Mouse (Mus musculus) layer of hippocampus, adult 2 months (tissue): ENCODE results near the gene Clpsl2. TPM values are rescaled to one million over a fixed set of nuclear protein-coding genes. Genes with fewer than 3 reads are reported as not detected.

Experiments used
- DNase-seq, 2 experiments: peaks; one replicate each; pipeline ENCODE4 v3.0.0; 2022; ENCODE audit warnings: low spot score in 2 of 2
- H3K27ac ChIP-seq: fragments of 200-600 bp; 2 replicates; pipeline ENCODE4 v1.8.1; 2022
- H3K4me3 ChIP-seq: fragments of 200-600 bp; 2 replicates; pipeline ENCODE4 v1.8.1; 2022; ENCODE audit warnings: mild to moderate bottlenecking
- CTCF ChIP-seq: fragments of 200-600 bp; conservative IDR thresholded peaks from 2 replicates; pipeline ENCODE4 v1.8.1; 2022; ENCODE audit warnings: antibody characterized with exemption, mild to moderate bottlenecking, moderate library complexity
- microRNA-seq, 2 experiments: library from miRNA; unstranded; fragments of <30 nt; microRNA quantifications; one replicate each; pipeline ENCODE4 v1.2.0; 2021
- total RNA-seq, 2 experiments: library from RNA; stranded (reverse); gene quantifications; 2 replicates each; pipeline ENCODE4 v1.2.3; 2021

The Clpsl2 gene
- total RNA-seq, 2 experiments from 2014 or later = not detected

DNA sequence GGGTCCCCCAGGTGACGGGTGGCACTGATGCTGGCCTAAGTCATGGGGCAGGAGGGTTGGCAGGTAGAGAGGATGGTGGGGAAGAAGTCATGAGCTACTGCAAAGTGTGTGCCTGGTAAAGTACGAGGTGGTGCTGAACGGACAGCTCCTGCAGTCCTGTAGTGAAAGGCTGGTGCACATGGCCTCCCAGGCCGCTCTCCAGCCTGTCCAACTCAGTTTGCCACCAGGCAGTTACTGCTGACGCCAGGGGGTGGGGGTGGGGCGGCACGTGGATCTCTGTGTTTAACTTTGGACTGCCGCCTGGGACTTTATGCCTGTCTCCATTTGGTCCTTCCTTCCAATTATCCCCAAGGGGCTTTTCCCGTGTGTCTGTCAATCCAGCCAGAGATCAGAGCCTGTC lies 31.2 kb downstream of the Clpsl2 start:
- H3K4me3 ChIP-seq = no peak overlapping the region
- no peak for TF ChIP-seq CTCF
- no peak for DNase-seq

DNA sequence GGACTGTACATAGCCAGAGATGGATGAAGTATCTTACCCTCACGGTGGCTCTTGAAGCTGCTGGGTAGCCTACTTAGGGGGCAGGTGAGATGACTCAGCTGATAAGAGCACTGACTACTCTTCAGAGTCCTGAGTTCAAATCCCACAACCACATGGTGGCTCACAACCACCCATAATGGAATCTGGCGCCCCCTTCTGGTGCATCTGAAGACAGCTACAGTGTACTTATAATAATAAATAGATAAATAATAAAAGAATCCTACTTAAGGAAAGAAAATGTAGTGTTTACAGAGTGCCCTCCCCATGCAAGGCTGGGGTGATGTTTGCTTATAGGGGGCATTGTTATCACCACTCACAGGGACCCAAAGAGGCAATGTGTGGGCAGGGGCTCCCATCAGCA lies 31.8 kb downstream of the Clpsl2 start:
- TF ChIP-seq CTCF = peak; percentile 58
- no peak for DNase-seq
- no peak overlapping the region for H3K4me3 ChIP-seq
- no peak overlapping the region for H3K27ac ChIP-seq

More for the DNA sequence above, 31.2 kb downstream of the Clpsl2 start:
- no peak overlapping the region for H3K27ac ChIP-seq

DNA sequence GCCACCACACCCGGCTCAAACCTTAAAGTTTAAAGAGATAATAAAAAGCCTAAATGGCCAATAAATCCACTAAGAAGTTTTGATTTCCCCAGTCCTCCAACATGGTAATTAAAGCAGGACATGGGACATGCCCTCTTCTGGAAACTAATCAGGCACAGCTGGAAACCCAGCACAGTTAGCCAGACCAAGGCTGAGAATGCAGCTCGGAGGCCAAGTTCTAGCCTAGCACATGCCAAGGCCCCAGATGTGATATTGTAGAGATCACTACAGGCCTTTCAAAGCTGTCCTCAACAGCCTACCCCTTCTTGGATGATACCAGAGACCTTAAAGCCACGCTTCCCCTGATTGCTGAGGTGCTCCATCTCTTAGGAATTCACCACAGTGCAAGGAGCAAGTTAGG lies 37.3 kb downstream of the Clpsl2 start:
- no peak for TF ChIP-seq CTCF
- H3K27ac ChIP-seq = no peak overlapping the region
- no peak for DNase-seq

DNA sequence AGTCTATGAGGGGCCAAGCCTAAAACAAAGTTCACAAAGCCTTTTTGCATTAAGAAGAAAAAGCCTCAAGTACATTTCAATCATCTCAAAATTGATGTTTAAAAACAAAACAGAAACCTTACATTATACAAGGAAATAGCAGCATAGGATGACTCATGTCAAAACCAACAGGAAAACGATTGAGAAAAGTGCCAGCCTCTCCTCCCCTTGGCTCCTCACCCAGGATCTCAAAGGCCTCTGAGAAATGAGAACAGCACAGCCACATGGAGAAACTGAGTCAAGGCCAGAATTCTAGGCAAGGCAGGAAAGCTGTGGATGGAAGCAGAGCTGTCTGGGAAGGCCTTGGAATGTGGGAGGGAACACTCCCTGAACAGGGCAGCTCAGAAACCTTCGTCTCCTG lies 39.4 kb downstream of the Clpsl2 start:
- no peak overlapping the region for H3K4me3 ChIP-seq
- TF ChIP-seq CTCF = no peak
- no peak for DNase-seq
- no peak overlapping the region for H3K27ac ChIP-seq

More for the DNA sequence above, 37.3 kb downstream of the Clpsl2 start:
- H3K4me3 ChIP-seq = no peak overlapping the region

DNA sequence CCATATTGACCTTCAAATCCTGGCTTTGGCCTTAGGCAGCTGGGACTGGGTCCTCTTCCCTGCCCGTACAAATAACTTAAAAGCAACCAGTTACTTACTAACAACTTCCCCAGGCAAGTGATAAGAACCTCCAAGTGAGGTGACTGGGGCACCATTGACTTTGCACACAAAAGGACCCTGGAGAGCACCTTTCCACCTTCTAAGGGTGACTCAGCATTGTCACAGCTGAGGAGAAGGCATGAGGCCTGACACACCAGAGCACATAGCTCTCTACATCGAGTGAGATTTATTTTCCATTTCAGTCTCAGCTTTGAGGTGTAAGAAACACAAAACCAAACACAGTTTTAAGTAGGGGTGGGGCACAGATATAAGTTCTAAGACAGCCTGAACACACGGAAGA lies 41.4 kb downstream of the Clpsl2 start:
- H3K4me3 ChIP-seq = no peak overlapping the region
- DNase-seq = no peak
- peak overlapping the region; percentile 10; the same call in 1 of the 2 replicates for H3K27ac ChIP-seq
- TF ChIP-seq CTCF = no peak

DNA sequence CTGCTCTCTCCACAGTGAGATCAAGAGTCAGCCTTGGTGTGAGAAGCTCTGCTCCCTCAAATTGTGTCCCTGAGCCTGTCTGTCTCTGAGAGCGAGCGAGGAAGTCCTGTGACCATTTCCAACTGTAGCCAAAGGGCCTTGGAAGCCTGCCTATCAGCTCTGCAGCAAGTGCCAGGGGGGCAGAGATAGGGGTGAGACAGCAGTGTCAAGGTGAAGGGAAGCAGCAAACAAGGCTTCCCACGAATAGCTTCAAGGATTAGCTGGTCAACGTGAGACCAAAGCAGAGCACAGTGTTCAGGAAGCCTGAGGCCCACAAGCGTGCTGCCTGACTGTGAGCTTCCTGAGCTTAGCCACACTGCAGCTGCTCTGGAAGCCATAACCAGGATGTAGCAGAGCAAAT lies 42.3 kb downstream of the Clpsl2 start:
- TF ChIP-seq CTCF = no peak
- Histone ChIP-seq H3K4me3 (no peak overlapping the region), H3K27ac (no peak overlapping the region)
- DNase-seq = no peak

DNA sequence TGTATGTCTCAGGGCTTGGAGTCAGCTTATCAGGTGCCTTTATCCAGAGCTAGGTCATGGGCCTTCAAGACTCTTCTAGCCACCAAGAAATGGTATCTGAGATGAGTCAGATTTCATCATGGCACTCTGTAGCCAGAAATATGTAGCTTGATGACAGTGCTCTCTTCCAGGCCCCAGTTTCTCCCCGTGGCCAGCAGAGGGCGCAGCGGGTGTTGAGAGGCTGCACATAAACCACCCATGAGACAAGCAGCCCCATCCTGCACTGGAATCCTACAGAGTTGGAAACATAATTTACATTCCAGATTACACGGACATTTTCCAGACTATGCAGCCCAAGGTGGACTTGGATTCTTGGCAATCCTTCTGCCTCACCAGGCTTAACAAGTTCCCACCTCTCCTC lies 43.8 kb downstream of the Clpsl2 start:
- DNase-seq = peak; percentile 77 to 83
- peak; percentile 96 for TF ChIP-seq CTCF
- no peak overlapping the region for H3K27ac ChIP-seq
- no peak overlapping the region for H3K4me3 ChIP-seq

DNA sequence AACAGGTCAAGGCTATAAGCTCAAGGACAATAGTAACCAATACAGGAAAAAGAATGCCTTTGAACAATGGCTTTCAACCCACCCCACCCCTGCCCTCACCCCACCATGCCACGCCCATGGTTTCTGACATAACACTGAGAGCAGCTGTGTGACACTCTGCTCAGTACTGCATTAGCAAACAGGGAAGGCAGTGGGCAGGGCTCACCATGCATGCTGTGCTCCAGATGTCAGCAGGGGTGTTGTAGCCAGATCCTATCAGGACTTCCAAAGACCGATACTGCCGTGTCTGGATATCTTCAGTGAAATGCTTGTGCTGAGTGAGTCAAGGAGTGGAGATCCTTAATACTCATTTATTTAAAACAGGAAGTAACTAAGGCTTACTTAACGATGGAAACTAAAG lies 44.8 kb downstream of the Clpsl2 start:
- no peak for TF ChIP-seq CTCF
- Histone ChIP-seq H3K27ac (no peak overlapping the region), H3K4me3 (no peak overlapping the region)
- DNase-seq = no peak

DNA sequence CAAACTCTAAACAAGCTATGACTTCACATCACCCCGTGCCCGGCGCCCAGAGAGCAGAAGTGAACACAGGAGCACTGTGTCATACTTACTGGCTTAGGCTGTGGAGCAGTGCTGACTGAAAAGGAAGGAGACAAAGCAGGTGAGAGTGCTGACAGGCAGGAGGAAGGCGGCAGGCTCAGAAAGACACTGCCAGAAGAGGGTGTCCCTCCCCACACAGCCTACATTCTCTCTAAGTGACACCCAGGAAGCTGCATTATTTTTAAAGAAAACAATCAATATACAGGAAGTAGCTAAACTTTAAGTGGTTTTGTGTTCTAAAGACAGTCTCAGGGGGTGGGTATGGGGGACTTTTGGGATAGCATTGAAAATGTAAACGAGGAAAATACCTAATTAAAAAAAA lies 51.6 kb downstream of the Clpsl2 start:
- Histone ChIP-seq H3K4me3 (no peak overlapping the region), H3K27ac (no peak overlapping the region)
- TF ChIP-seq CTCF = no peak
- DNase-seq = no peak

DNA sequence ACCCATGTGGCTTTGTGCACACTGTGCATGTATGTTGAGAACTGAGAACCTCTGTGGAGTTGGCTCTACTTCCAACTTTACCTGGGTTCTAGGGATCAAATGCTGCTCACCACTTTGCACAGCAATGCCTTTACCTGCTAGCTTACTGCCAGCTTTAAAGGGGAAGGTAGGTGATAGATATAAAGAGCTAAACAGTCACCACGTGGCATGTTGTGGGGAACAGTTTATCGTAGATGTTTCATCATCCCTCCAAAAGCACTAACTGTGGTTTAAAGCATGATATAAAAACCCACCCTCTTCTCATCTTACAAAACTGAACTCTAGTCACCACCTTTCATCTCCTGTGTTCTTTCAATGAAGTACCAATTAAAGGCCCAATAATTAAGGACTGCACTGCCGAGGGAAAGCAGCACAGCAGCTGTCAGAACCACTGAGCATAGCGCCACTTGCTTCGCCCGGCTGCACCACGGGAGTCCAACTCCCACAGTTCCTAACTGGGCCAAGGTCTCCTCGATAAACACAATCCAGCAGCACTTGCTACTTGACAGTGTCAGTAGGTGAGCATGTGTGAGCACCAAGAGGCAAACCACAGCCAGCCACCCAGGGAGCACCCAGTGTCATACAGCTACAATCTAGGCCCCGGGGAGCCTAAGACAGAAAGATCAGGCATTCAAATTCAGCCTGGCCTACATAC lies 52.5 kb downstream of the Clpsl2 start:
- no peak for DNase-seq
- no peak for TF ChIP-seq CTCF
- H3K27ac ChIP-seq = peak overlapping the region; percentile 39; the same call in 1 of the 2 replicates
- H3K4me3 ChIP-seq = no peak overlapping the region

Small RNA genes within 50 kb of the gene (microRNA-seq; reads per million reads assigned to microRNA genes)
- 0 reads per million in 2 experiments for gene Gm25195
- 0 reads per million in 2 experiments for gene Mir6969

Other genes starting within 250 kb of the Clpsl2 start
- gene Fance, start 235.9 kb upstream of the Clpsl2 start, total RNA-seq = 10 to 100 TPM; 30.3 to 34.9 TPM
- 100 to 1,000 TPM; 345 to 350 TPM for gene Rpl10a, start 220.9 kb upstream of the Clpsl2 start, total RNA-seq
- 1 to 10 TPM; 3.0 to 3.2 TPM for gene Tead3, start 198.6 kb upstream of the Clpsl2 start, total RNA-seq
- gene Tulp1, start 184.2 kb upstream of the Clpsl2 start, total RNA-seq = not detected
- gene Fkbp5, start 31.9 kb upstream of the Clpsl2 start, total RNA-seq = 10 to 100 TPM; 80.8 to 90.5 TPM
- gene Armc12, start 18.6 kb upstream of the Clpsl2 start, total RNA-seq = not detected
- not detected for gene Clps, start 11.4 kb downstream of the Clpsl2 start, total RNA-seq
- gene Lhfpl5, start 26.2 kb downstream of the Clpsl2 start, total RNA-seq = 1 to 10 TPM; 3.7 to 5.4 TPM
- gene Srpk1, start 73.3 kb downstream of the Clpsl2 start, total RNA-seq = 10 to 100 TPM; 79.5 to 87.7 TPM
- gene Slc26a8, start 140.8 kb downstream of the Clpsl2 start, total RNA-seq = 1 to 10 TPM; 6.3 to 6.9 TPM
- gene Mapk14, start 141.9 kb downstream of the Clpsl2 start, total RNA-seq = 10 to 100 TPM; 70.6 to 82.7 TPM
- 1 to 10 TPM; 2.7 to 5.5 TPM for gene AC170998.1, start 176.7 kb downstream of the Clpsl2 start, total RNA-seq
- gene Mapk13, start 219.9 kb downstream of the Clpsl2 start, total RNA-seq = under 1 TPM; 0.59 to 0.66 TPM